Mouse (Mus musculus) adipose tissue, adult 10 weeks (tissue): ENCODE results near the gene Cyp2r1. TPM values are rescaled to one million over a fixed set of nuclear protein-coding genes. Genes with fewer than 3 reads are reported as not detected.

Source experiments
- polyA plus RNA-seq: library from polyadenylated mRNA; stranded (reverse); fragments of 350-450 nt; fragmentation: Illumina TruSeq; extraction: RNeasy Lipid Tissue Mini Kit (QIAGEN cat#74804); gene quantifications from one replicate; pipeline ENCODE4 v1.2.3, GENCODE M21; 2014; ENCODE audit warnings: low read depth, low replicate concordance

Cyp2r1 gene
- 5.2 TPM for polyA plus RNA-seq

DNA sequence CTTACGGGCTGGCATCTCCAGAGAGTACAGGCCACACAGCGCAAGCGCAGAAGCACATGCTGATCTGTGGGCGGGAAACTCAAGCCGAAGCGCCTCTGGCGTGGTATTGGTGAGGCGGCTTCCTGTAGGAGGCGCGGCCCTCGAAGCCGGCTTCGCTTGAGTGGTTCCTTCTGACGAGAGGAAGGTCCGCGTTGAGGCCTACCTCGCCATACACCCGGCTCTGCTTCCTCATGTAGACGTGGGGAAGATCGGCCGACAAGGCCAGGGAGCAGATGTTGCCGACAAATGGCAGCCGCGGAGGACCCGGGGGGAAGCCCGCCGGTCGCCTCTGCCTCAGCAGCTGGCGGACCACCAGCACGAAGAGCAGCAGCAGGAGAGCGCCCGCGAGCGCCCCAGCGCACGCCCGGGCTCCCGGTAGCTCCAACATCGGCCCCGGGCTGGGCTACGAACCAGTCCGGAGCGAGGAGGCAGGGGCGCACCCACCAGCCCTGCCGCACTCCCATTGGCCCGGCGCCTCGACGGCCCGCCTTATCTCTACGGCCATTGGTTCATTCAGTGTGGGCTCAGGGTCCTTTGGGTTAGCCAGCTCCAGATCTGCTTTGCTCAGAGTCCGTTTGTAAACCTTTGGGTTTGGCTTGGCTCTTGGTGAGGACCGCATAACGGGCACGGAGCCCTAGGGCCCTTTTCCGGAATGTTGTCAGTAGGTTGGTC is at the start of gene Cyp2r1:
TSS of gene Cyp2r1 (minus strand) at position 442 of the 711 bp plus-strand sequence.

Other genes with a start within 250 kb of the Cyp2r1 start
- 51.5 TPM for gene Pde3b, start 147.7 kb downstream of the Cyp2r1 start, polyA plus RNA-seq
- gene Calca, start 73.4 kb upstream of the Cyp2r1 start, polyA plus RNA-seq: 1.7 TPM
- not detected for gene Calcb, start 155.7 kb upstream of the Cyp2r1 start, polyA plus RNA-seq
- 0.61 TPM for gene Insc, start 180.7 kb upstream of the Cyp2r1 start, polyA plus RNA-seq